Mouse (Mus musculus) ES-Bruce4 (cell line): ENCODE measurements at regions not wholly inside any gene's neighbourhood (a gene's known extent, or its start where the extent isn't known, plus 50 kb on each side); places are given as distances from the start of the nearest gene placed in this dataset.

Experiments
- CTCF ChIP-seq: IDR thresholded peaks from one replicate; pipeline ENCODE4 v1.8.1; 2011; ENCODE audit warnings: low read depth, low read length
- POLR2A ChIP-seq: IDR thresholded peaks from one replicate; pipeline ENCODE4 v1.8.1; 2011; ENCODE audit warnings: low read length; ENCODE audit not compliant: insufficient read depth

GRCm38 (mm10) chr3:31455031-31455430 is 144.9 kb upstream of the Slc7a14 start:
- TF ChIP-seq CTCF, result no peak
- TF ChIP-seq POLR2A, result no peak
